Mouse (Mus musculus) layer of hippocampus, postnatal 10 days (tissue): Measurements from ENCODE around the gene Hoxd4. TPM values are rescaled to one million over a fixed set of nuclear protein-coding genes. Genes with fewer than 3 reads are reported as not detected.
A peak's percentile ranks its signal among the peaks of the same experiment; 100 is the strongest.

Experiments used
- DNase-seq, 2 experiments: peaks; one replicate each; pipeline ENCODE4 v3.0.0; 2021; ENCODE audit warnings: low spot score in 2 of 2
- total RNA-seq, 2 experiments: library from RNA; stranded (reverse); gene quantifications; 2 replicates each; pipeline ENCODE4 v1.2.3; 2021

Hoxd4 gene
- total RNA-seq, 2 experiments from 2014 or later, result not detected

DNA sequence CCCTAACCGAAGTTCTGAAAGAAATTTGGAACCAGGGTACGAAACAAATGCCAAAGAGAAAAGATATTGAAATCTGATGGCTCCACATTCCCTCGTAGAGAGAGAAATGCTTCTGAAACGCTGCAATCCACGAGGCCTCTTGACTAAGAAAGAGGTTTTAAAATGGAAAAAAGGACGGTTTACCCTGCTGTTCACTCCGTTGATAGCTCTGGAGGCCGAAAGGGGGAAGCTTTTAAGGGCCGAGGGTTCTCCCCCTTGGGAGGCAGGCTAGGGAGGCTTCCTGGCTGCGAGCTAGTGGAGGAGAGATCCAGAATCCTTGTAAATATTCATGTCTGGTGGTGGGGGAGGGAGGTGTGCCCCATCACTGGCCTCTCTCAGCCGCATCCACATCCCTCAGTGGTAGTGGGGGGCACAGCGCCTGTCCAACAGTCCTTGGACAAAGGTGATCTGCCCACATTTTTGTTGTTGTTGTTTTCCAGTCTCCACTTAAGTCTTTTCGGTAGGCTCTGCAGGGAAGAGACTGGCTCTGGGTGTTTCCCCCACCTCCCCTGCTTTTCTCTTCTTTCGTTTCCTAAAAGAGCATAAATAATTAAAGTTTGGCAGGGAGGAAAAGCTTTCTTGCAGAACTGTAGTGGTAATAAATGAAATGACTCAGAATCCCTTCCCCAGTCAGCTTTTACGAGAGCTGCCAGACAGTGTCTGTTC is 32.7 kb upstream of the Hoxd4 start, which contains the start of gene Hoxd11:
Gene Hoxd11 (plus strand): TSS at position 667 of the 705 bp plus-strand sequence.
- no peak for DNase-seq

DNA sequence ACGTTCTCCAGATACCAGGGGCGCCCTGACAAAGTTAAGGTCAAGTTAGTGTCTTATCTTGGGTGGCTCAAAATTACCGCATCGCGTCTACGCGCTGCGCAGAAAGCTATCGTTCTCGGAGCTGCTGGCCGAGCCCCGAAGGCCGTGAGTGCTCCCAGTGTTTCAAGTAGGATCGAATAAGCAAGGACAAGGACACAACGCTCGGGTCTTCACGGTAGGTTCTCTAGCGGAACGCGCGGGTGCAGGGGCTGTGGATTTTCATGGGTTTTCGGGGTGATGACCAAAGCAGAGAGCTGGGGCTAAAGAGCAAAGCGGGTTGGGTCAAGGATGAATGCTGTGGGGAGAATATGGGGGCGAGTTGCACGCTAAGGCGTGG is 32.1 kb upstream of the Hoxd4 start:
- DNase-seq, result no peak

DNA sequence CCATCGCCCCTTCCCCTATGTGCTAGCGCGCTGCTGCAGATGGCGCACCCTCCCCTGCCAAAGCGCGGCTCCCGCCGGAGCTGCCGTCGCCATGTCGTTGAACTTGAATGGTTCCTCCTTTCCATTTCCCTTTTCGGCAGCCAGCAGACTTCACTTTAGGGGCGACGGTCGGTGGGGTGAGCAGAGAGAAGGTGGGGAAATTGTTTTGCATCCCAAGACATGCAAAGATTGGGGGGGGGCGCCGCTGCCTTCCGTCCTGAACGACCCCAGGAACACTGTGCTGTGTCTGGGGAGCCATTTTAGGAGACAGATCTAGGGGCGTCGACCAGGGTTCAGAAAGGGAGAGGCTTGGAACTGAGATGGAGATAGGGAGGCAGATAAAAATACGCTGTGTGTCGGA is 31.7 kb upstream of the Hoxd4 start:
- DNase-seq, result no peak

DNA sequence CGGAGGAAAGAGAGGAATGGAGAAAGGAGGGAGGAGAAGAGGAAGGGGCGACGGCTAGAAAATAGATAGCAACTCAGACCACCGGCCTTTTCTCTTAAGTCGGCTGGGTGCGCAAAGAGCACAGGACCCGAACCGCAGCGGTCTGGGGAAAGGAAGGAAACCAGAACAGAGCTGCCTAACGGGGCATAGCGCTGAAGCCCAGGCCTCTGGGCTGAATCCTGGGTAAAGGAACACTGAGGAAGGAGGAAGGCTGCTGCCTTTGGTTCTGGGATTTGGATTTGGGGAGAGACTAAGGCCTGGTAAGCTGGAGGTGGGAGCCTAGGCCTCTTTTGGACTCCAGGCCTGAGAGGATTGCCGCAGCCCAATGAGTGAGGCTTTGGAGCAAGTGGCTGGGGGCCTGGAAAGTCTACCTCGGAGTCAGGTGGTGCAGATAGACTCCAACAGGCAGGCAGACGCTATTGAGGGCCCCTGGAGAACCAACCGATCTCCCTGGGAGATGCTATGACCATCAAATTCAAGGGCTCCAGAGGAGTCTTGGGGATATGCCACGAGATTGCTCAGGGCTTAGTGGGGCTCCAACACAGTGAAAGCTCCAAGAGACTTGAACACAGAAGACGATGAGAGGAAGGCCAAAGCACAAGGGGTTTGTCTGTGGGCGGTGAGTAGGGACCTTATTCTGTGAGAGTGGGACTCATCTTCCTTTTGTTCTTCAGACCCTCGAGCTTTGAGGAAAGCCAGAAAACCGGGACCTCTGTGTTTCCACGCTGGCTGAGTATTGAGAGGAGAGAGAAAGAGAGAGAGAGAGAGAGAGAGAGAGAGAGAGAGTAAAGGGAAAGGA is 30.9 kb upstream of the Hoxd4 start:
- DNase-seq, result no peak

DNA sequence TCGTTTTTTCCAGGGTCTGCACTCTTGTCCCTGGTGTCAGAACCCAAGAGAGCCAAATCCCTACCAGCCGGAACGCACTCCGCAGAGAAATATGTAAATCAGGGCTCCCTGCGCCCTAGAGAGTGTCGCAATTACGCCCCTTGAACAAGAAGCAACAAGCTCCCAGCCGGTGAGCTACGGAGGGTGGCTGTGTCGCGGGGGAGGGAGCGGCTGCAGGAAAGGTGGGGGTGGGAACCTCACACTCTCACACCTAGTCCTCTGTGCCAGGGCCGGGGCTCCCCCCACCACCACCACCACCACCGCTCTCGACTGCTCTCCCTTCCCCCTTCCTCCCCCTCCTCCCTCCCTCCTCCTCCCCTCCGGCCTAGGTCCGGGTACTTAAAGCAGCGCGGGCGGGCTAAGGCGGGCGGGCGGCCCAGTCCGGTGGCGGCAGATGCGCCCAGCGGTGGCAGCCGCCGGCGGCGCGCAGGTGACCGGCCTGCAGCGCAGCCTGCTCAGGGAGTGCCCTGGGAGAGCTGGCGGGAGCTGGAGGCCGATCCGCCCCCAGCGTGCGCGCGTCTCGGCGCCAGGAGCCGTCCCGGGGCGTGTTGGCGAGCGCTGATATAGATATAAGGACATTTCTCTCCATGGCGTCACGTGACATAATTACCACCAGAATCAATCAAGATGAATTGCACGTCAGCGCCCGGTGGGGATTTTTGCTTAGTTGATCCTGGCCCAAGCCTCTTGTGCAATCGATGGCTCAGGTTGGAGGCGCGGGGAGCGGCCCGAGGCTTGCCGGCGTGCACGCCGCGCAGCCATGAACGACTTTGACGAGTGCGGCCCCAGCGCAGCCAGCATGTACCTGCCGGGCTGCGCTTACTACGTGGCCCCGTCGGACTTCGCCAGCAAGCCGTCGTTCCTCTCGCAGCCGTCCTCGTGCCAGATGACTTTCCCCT is 29.9 kb upstream of the Hoxd4 start:
- DNase-seq, result no peak

DNA sequence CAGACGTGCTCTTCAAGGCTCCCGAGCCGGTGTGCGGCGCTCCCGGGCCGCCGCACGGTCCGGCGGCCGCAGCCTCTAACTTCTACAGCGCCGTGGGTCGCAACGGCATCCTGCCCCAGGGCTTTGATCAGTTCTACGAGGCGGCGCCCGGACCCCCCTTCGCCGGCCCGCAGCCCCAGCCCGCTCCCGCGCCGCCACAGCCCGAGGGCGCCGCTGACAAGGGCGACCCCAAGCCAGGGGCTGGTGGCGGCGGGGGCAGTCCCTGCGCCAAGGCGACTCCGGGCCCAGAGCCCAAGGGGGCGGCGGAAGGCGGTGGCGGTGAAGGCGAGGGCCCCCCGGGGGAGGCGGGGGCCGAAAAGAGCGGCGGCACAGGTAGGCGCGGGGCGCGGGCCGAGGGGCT is 28.9 kb upstream of the Hoxd4 start:
- no peak for DNase-seq

DNA sequence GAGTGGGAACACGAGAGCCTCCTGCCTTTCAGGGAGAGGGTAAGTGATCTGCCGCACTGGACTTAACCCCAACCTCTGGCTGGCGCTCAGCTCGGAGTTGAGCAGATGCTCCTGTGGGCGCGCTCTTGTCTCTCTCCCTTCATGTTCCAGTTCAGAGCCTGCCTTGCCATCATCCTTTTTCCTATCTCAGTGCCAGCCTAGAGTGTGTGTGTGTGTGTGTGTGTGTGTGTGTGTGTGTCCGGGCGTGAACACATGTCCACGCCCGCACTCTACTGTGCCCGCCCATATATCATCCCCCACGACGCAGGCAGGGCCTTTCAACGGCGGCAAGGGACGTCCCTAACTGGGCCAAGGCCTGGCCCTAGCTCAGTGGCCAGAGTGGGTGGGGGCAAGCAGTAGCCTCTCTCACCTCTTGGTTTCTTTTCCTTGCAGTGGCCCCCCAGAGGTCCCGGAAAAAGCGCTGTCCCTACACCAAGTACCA is 28.2 kb upstream of the Hoxd4 start:
- no peak for DNase-seq

DNA sequence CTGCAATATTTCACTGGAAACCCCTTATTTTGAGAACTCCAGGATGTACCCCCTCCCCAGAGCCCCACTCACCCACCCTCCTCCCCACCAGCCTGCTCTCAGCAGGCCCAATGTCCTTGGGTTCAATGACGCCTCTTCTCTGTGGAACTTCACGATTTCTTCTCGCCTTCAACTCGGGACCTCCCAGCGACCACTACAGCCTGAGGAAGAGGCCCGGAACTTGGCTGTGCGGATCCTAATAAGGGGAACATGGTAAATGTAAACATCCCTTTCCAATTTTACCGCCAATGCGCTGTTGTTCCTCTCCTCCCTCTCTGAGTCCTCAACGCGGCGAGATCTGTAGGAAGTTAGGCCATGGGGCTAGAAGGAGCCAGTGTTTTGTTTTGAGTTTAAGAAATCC is 27.6 kb upstream of the Hoxd4 start:
- no peak for DNase-seq

DNA sequence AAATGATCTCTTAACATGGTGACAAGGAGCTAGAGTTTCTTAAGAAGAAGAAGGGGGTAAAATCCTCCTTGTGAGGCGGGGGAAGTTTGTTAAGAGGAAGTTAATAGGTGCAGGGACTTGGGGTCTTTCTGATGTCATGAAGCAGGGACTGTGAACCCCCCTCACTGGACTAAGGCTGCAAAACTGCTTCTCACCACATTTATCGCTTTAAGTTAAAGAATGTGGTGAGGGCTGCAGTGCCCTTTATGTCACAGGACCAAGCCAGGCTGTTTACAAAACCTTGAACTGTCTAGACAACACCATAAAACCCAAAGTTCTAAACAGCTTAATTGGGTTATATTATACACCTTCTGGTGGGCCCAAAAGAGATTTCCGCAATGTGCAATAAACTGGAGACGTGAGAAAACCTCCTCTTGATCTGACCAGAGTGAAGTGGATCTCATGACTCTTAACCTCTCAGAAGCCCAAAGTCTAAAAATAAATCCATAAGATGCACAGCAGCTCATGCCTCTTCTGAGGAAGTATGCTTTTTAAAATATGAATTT is 26.6 kb upstream of the Hoxd4 start:
- no peak for DNase-seq

DNA sequence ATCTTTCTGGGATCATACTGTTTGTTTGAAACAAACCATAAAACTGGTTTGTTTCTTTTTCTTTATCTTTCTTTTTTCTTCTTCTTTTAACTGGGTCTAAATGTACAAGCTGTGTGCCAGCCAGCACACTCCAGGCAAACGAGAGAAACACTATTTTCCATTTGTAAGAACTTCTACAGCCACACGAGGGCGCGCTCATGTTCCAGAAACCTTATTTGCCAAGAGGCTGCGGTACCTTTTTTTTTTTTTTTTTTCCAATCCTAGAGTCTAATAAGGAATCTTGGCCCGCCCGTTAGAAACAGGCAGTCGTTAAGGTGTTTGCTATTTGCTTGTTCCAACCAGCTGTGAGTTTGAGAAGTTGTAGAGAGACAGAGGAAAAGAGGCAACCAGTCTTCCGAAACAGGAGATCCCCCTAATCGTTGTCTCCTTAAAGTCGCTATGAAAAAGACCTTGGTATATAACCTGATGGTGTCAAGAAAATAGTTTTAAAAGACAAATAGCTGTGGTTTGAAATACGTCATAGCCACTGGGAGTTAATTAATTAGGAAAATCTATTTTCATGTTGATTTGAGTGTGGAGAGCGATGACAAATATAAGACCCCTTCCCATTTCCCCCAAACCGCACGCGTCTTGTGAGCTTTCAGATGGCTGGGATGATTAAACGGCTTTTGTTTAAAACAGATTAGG is 25.3 kb upstream of the Hoxd4 start:
- peak in 1 of 2 experiments; percentile 64 for DNase-seq

DNA sequence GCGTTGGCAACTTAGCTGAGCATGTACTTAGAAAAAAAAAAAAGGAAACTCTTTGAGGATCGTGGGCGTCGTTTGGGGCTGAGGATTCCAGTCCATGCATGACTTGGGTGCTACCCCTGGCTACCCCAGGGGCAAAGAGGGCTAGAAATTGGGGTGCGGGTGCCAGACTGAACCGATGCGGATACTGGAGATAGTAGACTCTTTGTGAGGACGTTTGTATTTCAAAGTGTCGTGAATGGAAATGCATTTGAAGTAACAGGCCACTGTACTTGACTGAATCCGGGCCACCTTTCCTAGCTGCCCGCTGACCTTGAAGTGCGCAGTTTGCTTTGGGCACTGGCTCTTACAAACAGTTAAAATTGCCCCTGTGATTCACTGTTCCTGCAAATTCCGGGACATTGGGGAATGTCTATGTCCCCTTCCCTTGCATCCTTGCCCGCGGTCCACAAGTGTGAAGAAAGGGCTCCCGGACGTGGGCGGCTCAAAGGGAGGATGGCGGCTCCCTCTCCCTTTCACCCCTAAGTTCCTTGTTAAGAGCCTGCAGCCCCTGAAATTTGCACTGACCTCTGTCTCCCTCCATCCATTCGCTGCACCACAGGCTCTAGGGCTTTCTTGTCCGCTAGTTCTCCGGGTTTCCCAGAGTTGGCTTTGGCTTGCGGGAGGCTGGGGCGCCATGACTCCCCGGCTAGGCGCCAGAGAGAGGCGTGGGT is 24.6 kb upstream of the Hoxd4 start:
- no peak for DNase-seq

DNA sequence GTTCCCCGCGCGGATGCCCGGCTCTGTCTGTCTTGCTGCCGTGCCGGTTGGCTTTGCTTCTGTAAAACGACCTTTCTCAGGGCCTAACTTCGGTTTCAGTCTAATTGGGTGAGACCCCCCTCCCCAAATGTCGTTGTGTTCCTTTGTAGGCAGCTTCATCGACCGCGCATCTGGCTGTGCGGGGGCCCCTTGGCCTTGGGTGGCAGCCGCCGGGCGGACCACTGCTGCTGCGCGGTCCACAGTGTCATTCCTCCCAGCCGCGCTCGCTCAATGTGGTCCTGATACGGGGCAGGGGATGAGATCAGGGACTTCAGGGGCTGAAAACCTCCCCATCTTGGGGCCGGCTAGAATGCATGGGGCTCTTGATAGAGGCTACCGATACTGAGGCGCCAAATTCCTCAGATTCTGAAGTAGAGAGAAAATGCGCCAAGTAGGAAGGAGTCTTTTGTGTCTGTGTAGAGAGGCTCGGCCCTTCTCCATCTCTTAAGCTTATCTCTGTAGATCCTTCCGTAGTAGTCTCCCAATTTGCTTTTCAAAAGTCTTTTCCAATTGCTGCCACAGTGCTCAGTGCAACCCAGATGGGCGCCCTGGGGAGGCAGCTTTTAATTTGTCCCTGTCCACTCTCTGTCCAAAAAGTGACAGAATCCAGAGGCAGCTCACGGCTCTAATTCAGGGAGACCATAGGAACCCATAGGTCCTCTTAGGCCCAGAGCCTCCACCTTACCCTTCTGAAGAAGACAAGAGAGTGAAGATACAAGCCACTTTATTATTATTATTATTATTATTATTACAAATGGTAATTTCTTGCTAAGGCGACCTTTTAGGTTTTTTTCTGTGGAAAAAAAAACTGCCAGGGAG is 23.8 kb upstream of the Hoxd4 start:
- no peak for DNase-seq

DNA sequence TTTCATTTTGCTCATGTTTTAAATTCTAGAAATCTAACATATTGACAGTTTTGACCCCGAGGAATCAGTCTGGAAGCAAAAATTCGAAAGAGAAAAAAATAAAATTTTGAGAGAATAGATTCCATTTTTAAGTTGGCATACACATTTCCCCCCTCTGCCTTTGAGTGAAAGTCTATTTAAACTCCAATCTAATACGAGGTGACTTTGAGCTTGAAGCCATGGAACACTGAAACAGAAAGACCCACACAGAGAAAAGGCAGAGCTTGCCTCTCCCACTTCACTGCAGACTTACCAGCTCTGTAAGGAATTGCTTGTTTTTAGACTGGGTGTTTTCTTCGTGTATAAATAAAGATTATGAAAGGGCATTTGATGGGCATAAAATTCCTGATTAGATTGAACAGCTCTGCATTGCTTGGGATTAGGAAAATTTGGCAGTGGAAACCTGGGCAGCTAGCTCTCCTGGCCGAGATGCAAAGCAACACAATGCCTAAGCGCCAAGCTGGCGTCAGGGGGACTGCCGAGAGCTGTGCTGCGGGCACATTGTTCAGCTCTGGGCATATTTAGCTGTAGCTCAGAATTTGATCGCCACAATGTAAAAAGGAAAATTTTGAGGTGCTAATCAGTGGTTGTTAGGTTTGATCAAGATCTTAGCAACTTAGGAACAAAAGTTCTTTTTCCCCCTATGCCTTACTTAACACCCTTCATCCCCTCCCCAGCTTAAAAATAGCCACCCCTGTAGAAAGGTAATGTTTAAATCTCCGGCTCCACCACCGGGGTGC is 22.7 kb upstream of the Hoxd4 start:
- DNase-seq, result no peak

DNA sequence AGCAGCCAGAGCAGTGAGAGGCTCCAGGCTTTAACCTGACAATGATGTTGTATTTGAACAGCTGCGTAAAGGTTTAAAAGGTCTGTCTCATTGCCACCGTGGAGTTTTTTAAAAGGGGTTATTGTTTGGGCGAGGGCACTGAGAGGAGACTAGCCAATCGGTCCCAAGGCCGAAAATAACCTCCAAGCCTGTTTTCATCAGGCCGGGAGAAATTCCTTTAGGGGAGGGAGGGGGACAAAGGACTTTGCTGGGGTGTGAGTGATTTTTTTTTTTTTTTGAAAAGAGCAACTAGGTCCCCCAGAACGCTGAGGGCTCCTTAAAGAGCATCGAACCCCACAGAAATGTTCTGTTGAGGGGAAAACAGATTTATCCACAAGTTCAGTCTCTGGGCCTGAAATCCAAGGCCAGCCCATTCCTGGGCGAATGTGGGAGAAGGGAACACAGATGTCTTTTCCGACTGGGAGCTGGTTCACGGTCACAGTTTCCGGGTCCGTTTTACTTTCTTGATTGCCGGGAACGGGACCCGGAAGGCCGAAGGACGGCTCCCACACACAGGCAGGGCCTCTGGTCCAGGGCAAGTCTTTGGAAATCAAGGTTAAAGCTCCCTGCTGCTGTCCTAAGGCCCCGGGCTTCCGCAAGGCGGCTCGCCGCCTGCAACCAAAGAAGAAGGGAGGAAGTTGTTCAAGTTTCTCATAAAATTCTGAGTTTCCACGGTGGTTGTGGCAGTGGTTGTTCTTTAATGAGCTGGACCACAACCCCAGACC is 22.0 kb upstream of the Hoxd4 start:
- peak in 1 of 2 experiments; percentile 22 for DNase-seq

DNA sequence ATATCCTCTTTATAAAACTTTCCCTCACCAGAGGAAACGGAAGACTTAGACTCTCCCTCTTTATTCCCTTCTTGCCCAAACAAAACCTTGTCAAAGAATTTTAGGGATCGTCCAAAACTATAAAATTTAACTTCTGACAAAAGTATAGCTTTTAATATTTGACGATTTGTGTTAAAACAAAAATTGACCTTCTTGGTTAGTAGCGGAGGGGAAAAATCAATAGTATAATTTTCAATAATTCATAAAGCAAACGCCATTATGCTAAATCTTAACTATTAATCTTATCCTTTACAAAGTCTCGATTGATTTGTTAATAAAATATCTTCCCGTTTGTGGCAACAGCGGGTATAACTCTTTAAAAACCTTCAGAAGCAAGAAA is 21.4 kb upstream of the Hoxd4 start:
- no peak for DNase-seq

DNA sequence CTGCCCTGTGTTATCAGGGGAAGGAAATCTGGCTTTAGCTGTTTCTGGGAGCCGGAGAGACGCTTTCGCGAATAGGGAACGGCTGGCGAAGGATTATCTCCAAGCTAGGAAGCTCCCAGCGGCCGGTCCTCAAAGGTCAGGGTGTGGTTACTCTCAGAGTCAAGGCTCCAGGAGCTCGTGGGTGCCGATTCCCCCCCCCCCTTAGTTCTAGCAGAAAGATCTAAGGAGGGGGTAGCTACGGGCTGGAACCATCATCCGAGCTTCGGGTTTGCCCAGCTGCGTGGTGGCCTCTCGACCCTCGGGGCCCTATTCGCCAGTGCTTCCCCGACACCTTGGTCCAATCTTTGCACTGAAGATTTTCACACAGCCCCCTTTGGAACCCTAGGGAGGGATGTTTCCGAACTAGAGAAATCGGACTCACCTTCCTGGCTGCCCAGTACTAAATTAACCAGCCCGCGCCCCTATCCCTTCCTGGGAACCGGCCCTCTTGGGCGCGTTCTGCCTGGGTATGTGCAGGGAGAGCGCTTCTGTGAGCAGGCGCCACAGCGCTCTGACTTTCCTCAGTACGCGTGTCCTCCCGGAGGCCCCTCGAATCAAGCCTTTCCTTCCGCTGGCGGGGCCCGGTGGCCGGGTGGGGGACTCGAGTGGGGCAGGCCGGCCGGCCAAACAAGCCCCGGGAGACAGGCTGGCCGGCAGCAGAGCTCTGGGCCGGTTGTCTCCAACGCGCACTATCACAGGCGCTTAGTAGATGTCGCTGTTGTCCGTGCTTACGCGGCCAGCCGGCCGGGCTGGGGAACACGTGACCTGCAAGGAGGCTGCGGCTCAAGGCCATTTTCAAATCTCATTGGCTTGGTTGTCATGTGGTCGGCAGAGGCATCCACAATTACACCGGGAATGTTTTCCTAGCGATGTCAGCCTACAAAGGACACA is 20.4 kb upstream of the Hoxd4 start, which contains the start of gene Hoxd10:
Gene Hoxd10 (plus strand): TSS at position 903 of the 930 bp plus-strand sequence.
- peak in 1 of 2 experiments; percentile 20 for DNase-seq
